Mouse (Mus musculus) bone marrow, adult 2 months (tissue): ENCODE results near the gene AC131692.1. TPM values are rescaled to one million over a fixed set of nuclear protein-coding genes. Genes with fewer than 3 reads are reported as not detected.

Source experiments
- H3K27ac ChIP-seq: fragments of 200-500 bp; 2 replicates; pipeline ENCODE4 v1.5.1; 2012; ENCODE audit warnings: low read depth, mild to moderate bottlenecking, control low read depth, inconsistent platforms, low read length; ENCODE audit not compliant: control insufficient read depth, poor library complexity, insufficient read depth
- H3K4me1 ChIP-seq: fragments of 200-500 bp; 2 replicates; pipeline ENCODE4 v1.6.1; 2011; ENCODE audit warnings: low read length; ENCODE audit not compliant: control insufficient read depth, insufficient read depth
- H3K4me3 ChIP-seq: fragments of 200-500 bp; replicated peaks from 2 replicates; pipeline ENCODE3; 2011; ENCODE audit warnings: mild to moderate bottlenecking, low read depth, low read length, control low read depth; ENCODE audit not compliant: control insufficient read depth
- CTCF ChIP-seq: fragments of 200-500 bp; IDR thresholded peaks from 2 replicates; pipeline ENCODE4 v1.5.1; 2011; ENCODE audit warnings: low read length, control low read depth; ENCODE audit not compliant: control insufficient read depth, insufficient read depth
- POLR2A ChIP-seq: fragments of 200-500 bp; IDR thresholded peaks from 2 replicates; pipeline ENCODE4 v1.6.1; 2011; ENCODE audit warnings: low read depth, mild to moderate bottlenecking, control low read depth, low read length, borderline replicate concordance; ENCODE audit not compliant: control insufficient read depth
- WGBS: fragments of 180-500 bp; shearing (Covaris S2); methylation state at CpG from one replicate; pipeline ENCODE4 v1.1.7; 2018; 5-methylcytosine and 5-hydroxymethylcytosine counted together
- polyA plus RNA-seq: library from polyadenylated mRNA; stranded (reverse); fragments of >200 nt; gene quantifications from 2 replicates; pipeline ENCODE4 v1.2.4, GENCODE M21; 2011; ENCODE audit warnings: low replicate concordance; ENCODE audit not compliant: missing spikeins, insufficient read depth, insufficient read length

Gene AC131692.1
- polyA plus RNA-seq, 1 experiment: 6.9 TPM

GRCm38 (mm10) chr19:6097847-6098246, 3.6 kb downstream of the AC131692.1 start:
- H3K27ac ChIP-seq: no peak overlapping the region
- H3K4me1 ChIP-seq: peaks cover 2% of the 10 kb centered on the region
- 51% methylated on average over 3 of the region's 3 CpGs for WGBS
- H3K4me3 ChIP-seq: no peak overlapping the region
- no peak for TF ChIP-seq CTCF
- no peak for TF ChIP-seq POLR2A

DNA sequence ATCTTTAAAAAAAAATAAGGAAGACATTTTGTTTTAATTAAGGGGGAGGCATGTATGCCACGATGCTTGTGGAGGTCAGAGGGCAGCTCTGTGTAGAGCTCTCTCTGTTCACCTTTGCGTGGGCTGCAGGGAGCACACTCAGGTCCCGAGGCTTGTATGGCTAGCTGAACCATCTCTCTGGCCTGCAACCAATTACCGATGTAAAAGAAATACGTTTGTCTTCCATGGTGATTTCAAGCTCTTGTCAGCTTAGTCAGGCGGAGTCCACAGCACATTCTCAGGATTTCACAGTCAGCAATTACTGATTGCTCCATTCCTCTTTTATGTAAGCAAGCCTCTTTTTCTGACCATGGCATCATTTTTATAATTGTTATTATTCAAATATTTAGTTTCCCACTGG, 7.0 kb downstream of the AC131692.1 start:
- WGBS: 84% methylated on average over 6 of the region's 6 CpGs
- TF ChIP-seq CTCF (no peak), POLR2A (no peak)
- Histone ChIP-seq H3K4me1 (peaks cover 3% of the 10 kb centered on the region), H3K4me3 (no peak overlapping the region), H3K27ac (no peak overlapping the region)

DNA sequence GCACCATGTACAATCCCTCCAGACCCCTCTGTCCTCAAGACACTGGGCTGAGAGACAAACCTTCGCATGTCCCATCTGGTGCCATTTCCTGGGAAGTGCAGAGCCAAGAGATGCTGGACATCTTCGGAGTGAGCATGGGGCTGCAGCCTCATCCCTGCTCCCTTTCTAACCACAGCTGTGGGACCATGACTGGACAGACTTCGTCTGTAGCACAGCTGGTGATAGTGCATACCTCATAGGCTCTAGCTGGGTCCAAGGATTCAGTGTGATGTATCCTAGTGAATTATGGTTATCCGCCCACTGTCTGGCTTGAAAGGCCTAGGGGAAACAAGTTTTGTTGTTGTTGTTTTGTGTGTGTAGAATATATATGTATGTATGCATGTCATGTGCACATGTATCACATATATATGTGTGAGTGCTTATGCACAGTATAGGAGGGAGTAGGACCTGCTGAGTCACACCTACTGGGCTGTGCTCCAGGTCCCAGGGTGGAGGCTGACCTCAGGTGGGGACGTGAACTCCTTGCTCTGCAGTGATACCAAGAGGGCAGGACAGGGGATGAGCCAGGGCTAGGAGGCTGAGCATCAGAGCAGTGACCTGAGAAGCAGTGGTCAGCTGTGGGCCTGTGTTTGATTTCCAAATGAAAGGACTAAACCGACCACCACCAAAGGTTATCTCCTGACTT, 8.1 kb downstream of the AC131692.1 start:
- no peak overlapping the region for H3K4me3 ChIP-seq
- TF ChIP-seq CTCF (no peak), POLR2A (no peak)
- 60% methylated on average over 6 of the region's 6 CpGs for WGBS
- peak overlapping the region; percentile 69 for H3K27ac ChIP-seq
- H3K4me1 ChIP-seq: peaks cover 3% of the 10 kb centered on the region

DNA sequence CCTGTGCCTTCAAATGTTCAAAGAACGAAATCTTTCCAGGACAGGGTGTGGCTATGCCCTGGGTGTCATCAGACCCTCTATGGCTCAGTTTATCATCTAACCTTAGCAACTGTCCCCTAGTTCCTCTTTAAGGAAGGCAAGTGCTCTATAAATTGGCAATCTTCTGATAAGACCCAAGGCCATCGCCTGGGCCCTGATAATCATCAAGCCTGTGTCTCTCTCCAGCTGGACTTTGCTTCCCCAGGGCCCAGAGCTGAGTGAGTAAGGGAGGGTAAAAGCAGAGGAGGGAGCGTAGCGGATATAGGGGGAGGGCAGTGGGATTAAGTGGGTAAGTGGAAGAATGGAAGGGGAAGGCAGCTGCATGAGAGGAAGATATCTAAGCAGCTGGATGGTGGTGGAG, 10.3 kb downstream of the AC131692.1 start:
- peaks cover 3% of the 10 kb centered on the region for H3K4me1 ChIP-seq
- no peak for TF ChIP-seq CTCF
- TF ChIP-seq POLR2A: no peak
- peak overlapping the region; percentile 48; the same call in 1 of the 2 replicates for H3K27ac ChIP-seq
- H3K4me3 ChIP-seq: no peak overlapping the region
- 75% methylated on average over 4 of the region's 4 CpGs for WGBS

DNA sequence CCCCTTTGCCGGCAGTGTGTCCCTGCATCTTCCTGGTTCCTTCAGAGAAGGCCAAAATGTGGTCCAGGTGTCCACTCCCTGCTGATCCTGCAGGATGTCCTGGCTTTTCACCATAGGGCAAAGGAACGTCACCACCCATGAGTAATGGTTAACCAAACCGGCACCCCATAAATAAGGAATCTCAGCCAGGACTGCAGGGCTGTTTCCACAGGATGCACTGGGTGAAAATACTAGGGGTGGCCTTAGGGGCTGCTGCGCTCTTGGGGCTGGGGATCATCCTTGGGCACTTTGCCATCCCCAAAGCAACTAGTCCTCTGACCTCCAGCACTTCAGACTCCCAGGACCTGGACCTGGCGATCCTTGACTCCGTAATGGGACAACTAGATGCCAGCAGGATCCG, 11.4 kb downstream of the AC131692.1 start, which contains the start of gene Naaladl1:
Gene Naaladl1, plus strand, starts transcription at position 197 of the 400 bp plus-strand sequence.
- peaks cover 3% of the 10 kb centered on the region for H3K4me1 ChIP-seq
- H3K27ac ChIP-seq: peak within 1 kb of the TSS; percentile 48; the same call in 1 of the 2 replicates
- no peak within 1 kb of the TSS for H3K4me3 ChIP-seq
- TF ChIP-seq CTCF (no peak), POLR2A (no peak)
- WGBS: 91% methylated on average over 7 of the region's 7 CpGs

- WGBS: 87% methylated on average over 6 of the region's 6 CpGs
- no peaks in the 10 kb centered on the region for H3K4me1 ChIP-seq
These were observed 18.9 kb downstream of the AC131692.1 start for GRCm38 (mm10) chr19:6113116-6113515.

GRCm38 (mm10) chr19:6116113-6116850, 22.1 kb downstream of the AC131692.1 start:
- TF ChIP-seq CTCF (no peak), POLR2A (no peak; the same call in 1 of the 2 replicates)
- Histone ChIP-seq H3K4me1 (no peaks in the 10 kb centered on the region), H3K4me3 (no peak overlapping the region), H3K27ac (no peak overlapping the region)
- WGBS: 90% methylated on average over 15 of the region's 15 CpGs

More at GRCm38 (mm10) chr19:6113116-6113515, 18.9 kb downstream of the AC131692.1 start:
- no peak overlapping the region for H3K27ac ChIP-seq
- H3K4me3 ChIP-seq: no peak overlapping the region
- TF ChIP-seq POLR2A: no peak
- TF ChIP-seq CTCF: no peak

- peak overlapping the region; percentile 98 for H3K27ac ChIP-seq
- H3K4me1 ChIP-seq: no peaks in the 10 kb centered on the region
- 4% methylated on average over 32 of the region's 32 CpGs for WGBS
- no peak for TF ChIP-seq POLR2A
- TF ChIP-seq CTCF: no peak
- H3K4me3 ChIP-seq: peak overlapping the region; percentile 99
These were observed 23.2 kb downstream of the AC131692.1 start for GRCm38 (mm10) chr19:6117346-6117985.
